Mouse (Mus musculus) Patski (cell line): Measurements from ENCODE around the gene Amdhd2. TPM values are rescaled to one million over a fixed set of nuclear protein-coding genes. Genes with fewer than 3 reads are reported as not detected.

Experiments
- ATAC-seq: fragments of 100-300 bp; one replicate; pipeline ENCODE4 v1.8.0; 2021
- CTCF ChIA-PET: fragments of 350-600 bp; sonication (Branson Sonifier 250); formaldehyde crosslinking; loops from one replicate; lab custom pipeline; 2022; ENCODE audit warnings: inconsistent platforms; lab: Charles Lee
- POLR2A ChIA-PET: fragments of 350-600 bp; sonication (Branson Sonifier 250); formaldehyde crosslinking; loops from one replicate; lab custom pipeline; 2022; ENCODE audit warnings: antibody characterized with exemption, inconsistent platforms; lab: Charles Lee
- DNase-seq: peaks from one replicate; pipeline ENCODE4 v3.0.0-alpha.2; 2011; ENCODE audit warnings: low read depth, low spot score
- H3K27me3 ChIP-seq: fragments of 371-371 bp; one replicate; pipeline ENCODE4 v1.5.1; 2021
- CTCF ChIP-seq: fragments of 100-300 bp; IDR thresholded peaks from one replicate; pipeline ENCODE4 v1.5.1; 2021
- in situ Hi-C: fragments of 300-500 bp; cut with MboI; formaldehyde crosslinking; loops from 3 replicates; pipeline ENCODE4 v1.11.1; 2018; ENCODE audit warnings: low pct_unique_long_range_greater_than_20kb, mixed read lengths
- polyA plus RNA-seq: library from polyadenylated mRNA; unstranded; gene quantifications from one replicate; pipeline ENCODE4 v1.2.3, GENCODE M21; 2021

Gene Amdhd2
- 69.3 TPM for polyA plus RNA-seq

DNA sequence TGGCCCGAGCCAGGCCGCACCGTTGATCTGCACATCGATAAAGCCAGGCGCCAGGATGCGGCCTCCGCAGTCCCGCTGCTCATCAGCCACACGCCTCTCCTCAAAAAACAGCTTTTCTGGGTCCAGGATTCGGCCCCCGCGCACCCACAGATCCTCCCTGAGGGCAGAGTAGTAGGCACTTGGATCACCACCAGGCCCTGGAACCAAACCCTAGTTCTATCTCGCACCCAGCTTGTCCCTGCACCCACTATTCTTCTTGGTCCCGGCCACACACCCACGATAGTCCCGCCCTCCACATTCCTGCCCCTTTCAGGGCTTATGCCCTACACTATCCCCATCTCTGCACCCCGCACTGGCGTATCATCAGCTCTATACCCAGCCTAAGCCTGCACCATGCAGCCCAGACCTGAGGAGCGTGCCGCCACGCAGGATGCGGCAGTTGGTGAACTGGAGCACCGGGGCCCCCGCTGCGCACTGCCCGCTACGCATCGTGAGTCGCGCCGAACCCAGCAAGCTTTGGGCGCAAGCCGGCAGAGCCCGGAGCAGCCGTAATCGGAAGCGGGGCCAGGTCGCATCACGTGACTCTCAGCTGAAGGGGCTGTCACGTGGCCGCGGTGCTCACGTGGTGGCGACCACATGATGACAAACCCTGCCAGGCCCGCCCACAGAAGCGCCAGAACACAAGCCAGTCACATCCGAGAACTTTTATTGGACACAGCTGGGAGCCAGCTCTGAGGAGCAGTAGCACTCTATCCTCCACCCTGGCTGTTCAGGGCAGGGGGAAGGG, at the start of gene Amdhd2:
Gene Amdhd2 (minus strand): TSS at position 591 of the 787 bp plus-strand sequence.
- CTCF ChIA-PET = interaction anchor here (1.4 to 3.4 kb wide), 2 partner anchors 10 to 12 kb away, joined by 5 to 11 read pairs; partner anchors contain the start of gene Pdpk1
- POLR2A ChIA-PET = interaction anchor here (1.5 kb wide), 1 partner anchor 10 kb away, joined by 16 read pairs; no protein-coding TSS in a partner anchor
- TF ChIP-seq CTCF = no peak
- in situ Hi-C loops = no loop called here
- ATAC-seq (peak; percentile 80), DNase-seq (peak; percentile 86)
- H3K27me3 ChIP-seq = no peaks in the 10 kb centered on the region

DNA sequence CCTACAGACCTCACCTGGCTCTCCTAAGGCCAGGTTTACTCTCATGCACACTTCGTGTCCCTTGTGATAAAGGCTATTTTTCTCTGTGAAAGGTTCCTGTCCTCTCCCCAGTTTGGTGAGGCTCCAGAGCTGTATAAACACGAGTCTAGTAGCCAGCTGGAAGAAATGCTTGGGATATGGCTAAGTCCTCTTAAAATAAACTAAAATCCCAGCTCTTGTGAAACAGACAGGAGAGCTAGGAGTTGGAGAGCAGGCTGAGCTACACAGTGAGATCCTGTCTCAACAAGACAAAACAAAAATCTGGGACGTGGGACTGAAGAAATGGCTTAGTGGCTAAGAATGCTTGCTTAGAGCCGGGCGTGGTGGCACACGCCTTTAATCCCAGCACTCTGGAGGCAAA, 49.6 kb upstream of the Amdhd2 start:
- DNase-seq (no peak), ATAC-seq (no peak)
- TF ChIP-seq CTCF = no peak
- CTCF ChIA-PET = no interaction called here
- POLR2A ChIA-PET = no interaction called here
- no peaks in the 10 kb centered on the region for H3K27me3 ChIP-seq
- in situ Hi-C loops = no loop called here

DNA sequence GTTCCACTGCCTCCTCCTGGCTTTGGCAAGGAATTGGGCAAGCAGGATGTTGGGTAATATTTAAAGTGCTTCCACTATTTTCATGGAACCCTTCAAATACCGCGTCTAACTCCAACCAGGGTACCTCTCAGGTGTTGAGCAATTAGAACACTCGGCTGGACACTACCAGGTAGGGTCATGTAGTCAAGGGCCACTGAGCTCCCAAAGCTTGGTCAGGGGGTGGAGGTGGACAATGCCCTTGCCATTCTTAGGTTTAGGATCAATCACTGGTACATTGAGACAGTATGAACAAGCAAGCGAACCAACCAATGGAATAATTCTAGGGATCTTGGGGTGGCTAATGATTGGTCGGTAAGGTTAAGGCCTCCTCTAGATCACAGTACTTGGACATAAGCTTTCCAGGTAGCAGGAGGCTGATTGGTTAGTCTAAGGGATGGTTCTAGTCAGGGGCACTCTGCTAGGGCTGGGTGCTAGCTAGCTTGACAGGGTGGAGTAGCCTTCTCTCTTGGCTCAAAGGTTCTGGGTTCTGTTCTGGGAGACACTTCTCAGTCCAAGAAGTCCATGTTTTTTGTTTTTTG, 49.0 kb upstream of the Amdhd2 start:
- CTCF ChIA-PET = no interaction called here
- no peak for TF ChIP-seq CTCF
- no peaks in the 10 kb centered on the region for H3K27me3 ChIP-seq
- POLR2A ChIA-PET = no interaction called here
- ATAC-seq = no peak
- in situ Hi-C loops = no loop called here
- DNase-seq = no peak

DNA sequence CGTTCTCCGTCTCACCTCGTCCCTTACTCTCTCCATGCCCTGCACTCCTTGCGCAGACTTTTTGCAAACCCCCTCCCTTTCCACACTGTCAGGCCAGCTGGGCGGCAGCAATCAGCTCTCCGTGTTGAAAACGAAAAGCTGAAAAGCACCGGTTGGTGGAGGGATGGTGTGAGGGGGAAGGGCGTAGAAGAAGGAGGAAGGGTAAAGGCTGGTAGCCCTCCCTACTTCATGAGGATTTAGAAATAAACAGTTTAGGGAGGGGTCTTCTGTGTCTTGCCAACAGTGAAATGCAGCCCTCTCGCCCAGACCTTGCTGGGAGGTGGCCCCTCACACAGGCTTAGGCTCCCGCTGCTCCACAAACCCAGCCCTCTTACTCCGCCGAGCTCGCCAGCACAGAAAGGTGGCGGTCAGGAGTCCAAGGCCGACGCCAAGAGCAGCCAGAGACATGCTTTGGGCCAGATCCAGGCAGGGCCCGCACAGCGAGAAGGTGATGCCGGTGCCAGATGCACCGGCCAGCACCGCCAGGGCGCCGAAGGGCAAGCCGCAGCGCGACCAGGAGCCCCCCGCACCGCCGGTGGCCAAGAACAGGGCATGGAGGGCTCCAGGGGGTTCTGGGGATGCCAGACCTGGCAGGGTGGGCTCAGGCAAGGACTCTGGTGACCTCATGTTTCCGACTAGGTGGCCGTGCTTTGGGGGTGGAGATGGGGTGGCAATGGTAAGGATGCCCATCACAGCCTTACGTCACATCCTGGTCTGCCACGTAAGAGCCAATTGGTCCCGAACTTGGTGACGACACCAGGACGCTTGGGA, 48.3 kb upstream of the Amdhd2 start:
- POLR2A ChIA-PET = interaction anchor here (0.6 to 0.8 kb wide), 3 partner anchors 8 to 409 kb away, joined by 3 to 4 read pairs (median 3); partner anchors contain the start of gene Ccnf
- DNase-seq = no peak
- no peaks in the 10 kb centered on the region for H3K27me3 ChIP-seq
- no peak for TF ChIP-seq CTCF
- CTCF ChIA-PET = no interaction called here
- in situ Hi-C loops = no loop called here
- no peak for ATAC-seq

DNA sequence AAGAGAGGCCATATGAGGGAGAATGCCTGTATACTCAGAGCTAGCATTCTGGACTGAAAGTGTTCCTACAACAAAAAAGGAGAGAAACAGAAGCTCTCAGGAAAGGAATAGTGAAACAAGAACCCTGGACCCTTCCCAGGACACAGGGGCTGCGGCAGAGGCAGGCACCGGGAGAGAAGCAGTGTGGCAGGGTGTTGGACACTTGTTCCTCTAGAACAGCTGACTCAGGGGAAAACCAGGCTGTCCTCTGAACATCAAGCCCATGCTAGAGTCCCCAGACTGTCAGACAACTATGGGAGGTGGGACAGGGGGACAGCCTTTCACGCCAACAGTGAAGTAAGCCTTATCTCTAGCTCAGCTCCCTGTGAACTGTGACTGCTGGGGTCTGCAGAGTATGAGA, 47.0 kb upstream of the Amdhd2 start:
- no peak for ATAC-seq
- in situ Hi-C loops = no loop called here
- H3K27me3 ChIP-seq = no peaks in the 10 kb centered on the region
- TF ChIP-seq CTCF = no peak
- POLR2A ChIA-PET = no interaction called here
- no peak for DNase-seq
- CTCF ChIA-PET = no interaction called here

DNA sequence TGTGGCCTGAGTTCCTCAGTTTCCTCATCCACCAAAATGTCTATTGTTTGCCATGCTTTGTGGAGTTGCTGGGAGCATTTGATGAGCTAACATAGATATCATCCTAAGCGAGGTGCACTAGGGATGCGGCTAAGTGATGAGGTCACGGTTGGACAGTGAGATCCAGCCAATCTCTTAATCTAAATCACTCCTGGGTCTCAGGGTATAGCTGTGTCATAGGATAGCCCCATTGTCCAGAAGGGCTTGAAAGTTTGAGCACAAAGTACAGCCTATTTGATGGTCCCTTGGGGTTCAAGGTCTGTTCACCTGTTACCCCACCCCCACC, 46.3 kb upstream of the Amdhd2 start:
- TF ChIP-seq CTCF = no peak
- ATAC-seq (no peak), DNase-seq (no peak)
- CTCF ChIA-PET = no interaction called here
- POLR2A ChIA-PET = no interaction called here
- in situ Hi-C loops = no loop called here
- H3K27me3 ChIP-seq = no peaks in the 10 kb centered on the region

DNA sequence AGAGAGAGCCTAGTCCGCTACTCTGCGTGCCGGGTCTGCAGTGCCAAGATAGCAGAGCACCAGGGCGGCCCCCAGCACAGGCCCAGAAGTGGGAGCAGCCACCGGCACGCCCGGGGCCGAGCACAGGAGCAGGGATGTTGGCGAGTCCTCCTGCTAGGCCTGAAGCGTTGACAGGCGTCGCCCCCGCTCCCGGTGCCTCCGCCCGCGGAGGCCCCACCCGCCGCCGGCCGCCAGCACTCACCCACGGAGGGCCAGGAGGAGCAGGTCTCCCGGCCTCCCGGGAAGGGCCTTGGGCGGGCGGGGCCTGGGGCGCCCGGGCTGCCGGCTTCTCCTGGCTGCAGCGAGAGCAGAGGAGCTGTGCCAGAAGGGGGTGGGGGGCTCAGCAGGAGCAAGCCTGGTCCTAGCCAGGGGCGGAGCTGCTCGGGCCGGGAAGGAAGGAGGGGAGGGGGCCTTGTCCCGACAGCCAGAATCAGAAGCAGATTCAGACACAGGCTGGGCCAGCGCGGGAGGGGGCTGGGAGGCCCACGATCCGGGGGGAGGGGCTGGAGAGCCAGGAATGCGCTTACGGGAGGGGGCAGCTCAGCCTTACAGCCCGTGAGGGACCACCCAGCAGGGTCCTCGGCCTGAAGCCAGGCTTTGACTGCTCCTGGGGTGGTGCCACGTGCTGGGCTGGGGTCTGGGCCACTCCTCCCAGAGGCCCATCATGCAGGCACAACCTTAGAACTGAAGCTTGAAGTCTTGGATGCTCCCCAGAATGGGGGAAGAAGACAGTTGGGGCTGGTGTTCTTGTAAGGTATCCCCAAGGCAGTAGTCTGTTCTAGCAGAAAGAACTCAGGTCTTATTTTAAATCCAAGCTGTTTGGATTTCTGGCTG, 45.7 kb upstream of the Amdhd2 start, which contains the start of gene Ntn3:
Gene Ntn3 (minus strand): TSS at position 489 of the 873 bp plus-strand sequence.
- no peaks in the 10 kb centered on the region for H3K27me3 ChIP-seq
- ATAC-seq (no peak), DNase-seq (no peak)
- TF ChIP-seq CTCF = no peak
- CTCF ChIA-PET = no interaction called here
- POLR2A ChIA-PET = no interaction called here
- in situ Hi-C loops = no loop called here

DNA sequence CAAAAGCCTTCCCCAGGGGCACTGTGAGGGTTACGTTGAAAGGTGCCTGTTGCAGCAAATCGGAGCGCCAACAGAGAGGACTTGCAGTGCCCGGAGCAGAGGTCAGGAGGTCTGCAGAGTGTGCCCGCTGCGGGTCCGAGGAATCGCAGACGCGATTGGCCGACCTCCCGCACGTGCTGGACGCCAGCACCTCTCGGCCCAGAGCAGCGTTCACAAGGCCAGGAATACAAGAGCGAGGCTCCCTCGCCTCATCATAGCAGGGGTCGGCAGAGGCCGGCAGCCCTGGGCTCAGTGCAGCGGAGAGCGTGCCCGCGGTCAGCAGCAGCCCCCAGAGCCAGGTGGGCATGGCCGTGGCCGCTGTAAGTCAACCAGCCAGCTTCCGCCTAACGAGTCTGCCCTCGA, 45.1 kb upstream of the Amdhd2 start:
- in situ Hi-C loops = no loop called here
- CTCF ChIA-PET = no interaction called here
- no peak for TF ChIP-seq CTCF
- POLR2A ChIA-PET = no interaction called here
- ATAC-seq (no peak), DNase-seq (no peak)
- no peaks in the 10 kb centered on the region for H3K27me3 ChIP-seq

DNA sequence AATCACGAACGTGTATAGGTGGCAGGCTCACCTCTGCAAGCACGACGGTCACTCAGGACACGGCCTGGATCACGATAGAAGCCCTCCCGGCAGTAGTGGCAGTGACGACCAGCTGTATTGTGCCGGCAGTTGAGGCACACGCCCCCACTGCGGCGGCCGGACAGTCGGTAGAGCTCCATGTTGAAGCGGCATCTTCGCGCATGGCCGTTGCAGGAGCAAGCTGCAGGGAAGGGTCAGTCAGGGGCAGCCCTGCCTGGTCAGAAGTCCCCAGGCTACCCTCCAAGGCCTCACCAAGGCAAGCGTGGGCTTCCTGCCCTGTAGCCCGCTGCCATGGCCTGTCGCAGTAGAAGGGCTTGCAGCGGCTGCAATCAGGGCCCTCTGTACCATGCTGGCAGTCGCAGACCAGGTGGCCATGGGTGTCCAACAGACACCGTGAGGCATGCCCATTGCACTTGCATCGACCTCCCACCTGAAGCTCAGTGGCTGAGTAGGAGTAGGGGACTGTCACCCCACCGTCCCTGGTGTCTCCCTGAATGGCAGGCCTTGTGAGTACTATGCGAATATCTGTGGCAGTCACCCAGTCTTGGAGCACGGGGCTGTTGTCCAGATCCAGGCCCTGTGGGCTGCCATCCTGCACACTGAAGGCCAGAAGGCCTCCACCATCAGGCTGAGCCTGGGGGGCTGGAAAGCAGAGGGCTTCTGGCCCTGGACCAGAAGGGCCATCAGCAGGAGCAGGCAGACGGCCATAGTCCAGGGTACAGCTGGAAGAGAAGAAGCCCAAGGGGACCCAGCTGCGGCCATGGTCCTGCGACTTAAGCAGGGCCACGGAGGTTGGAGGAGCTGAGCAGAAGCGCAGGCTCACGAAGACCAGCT, 44.4 kb upstream of the Amdhd2 start:
- no peaks in the 10 kb centered on the region for H3K27me3 ChIP-seq
- in situ Hi-C loops = no loop called here
- TF ChIP-seq CTCF = no peak
- ATAC-seq = no peak
- no peak for DNase-seq
- ChIA-PET CTCF (interaction anchor here (0.8 to 2.5 kb wide), 2 partner anchors 8 to 12 kb away, joined by 3 to 8 read pairs; no protein-coding TSS in a partner anchor), POLR2A (no interaction called here)
